Mouse (Mus musculus) cerebellum, adult 2 months (tissue): ENCODE measurements around the gene Abhd2.

Source experiments
- CTCF ChIP-seq: fragments of 200-500 bp; IDR thresholded peaks from 2 replicates; pipeline ENCODE4 v1.5.1; 2011; ENCODE audit warnings: low read depth, mild to moderate bottlenecking, control low read depth, low read length, moderate library complexity, borderline replicate concordance; ENCODE audit not compliant: insufficient read depth
- POLR2A ChIP-seq: fragments of 200-500 bp; IDR thresholded peaks from 2 replicates; pipeline ENCODE4 v1.6.1; 2011; ENCODE audit warnings: low read length, control low read depth, borderline replicate concordance; ENCODE audit not compliant: insufficient read depth

- TF ChIP-seq CTCF (no peak), POLR2A (no peak)
Observed at GRCm38 (mm10) chr7:79266228-79266627, 6.8 kb upstream of the Abhd2 start.
